Mouse (Mus musculus) liver, embryonic 14.5 days (tissue): ENCODE measurements around the gene Ctss. TPM values are rescaled to one million over a fixed set of nuclear protein-coding genes. Genes with fewer than 3 reads are reported as not detected.

Source experiments
- ATAC-seq: fragments of 200-750 bp; cut with Nextera tagmentation; 2 replicates; pipeline ENCODE4 v1.8.0; 2017; ENCODE audit warnings: moderate number of reproducible peaks, mild to moderate bottlenecking, moderate library complexity; ENCODE audit not compliant: insufficient read depth
- DNase-seq, 3 experiments: peaks; one replicate each; pipeline ENCODE4 v3.0.0-alpha.2; 2012 to 2013; ENCODE audit warnings: low read depth in 3 of 3, low spot score in 3 of 3
- H3K27ac ChIP-seq: fragments of 300-500 bp; sonication (generic); 2 replicates; pipeline ENCODE4 v1.5.1; 2014; ENCODE audit warnings: moderate library complexity, mild to moderate bottlenecking, control low read depth, inconsistent platforms
- H3K27me3 ChIP-seq: fragments of 300-500 bp; sonication (generic); 2 replicates; pipeline ENCODE4 v1.6.1; 2014; ENCODE audit warnings: mild to moderate bottlenecking, low read length, moderate library complexity; ENCODE audit not compliant: control insufficient read depth, insufficient read depth
- H3K36me3 ChIP-seq: fragments of 300-500 bp; sonication (generic); replicated peaks from 2 replicates; pipeline ENCODE4 v1.6.1; 2014; ENCODE audit warnings: low read depth; ENCODE audit not compliant: control insufficient read depth, insufficient read depth
- H3K4me1 ChIP-seq, 2 experiments: fragments of 200-500 bp in 1 of 2; fragments of 300-500 bp in 1 of 2; sonication (generic) in 1 of 2; replicated peaks; 2 replicates each; pipeline ENCODE4 v1.6.1; 2012 to 2014; ENCODE audit warnings: antibody characterized with exemption in 1 of 2, inconsistent platforms in 1 of 2, low read length in 1 of 2; ENCODE audit not compliant: control insufficient read depth in 2 of 2, insufficient read depth in 2 of 2
- H3K4me2 ChIP-seq: fragments of 300-500 bp; sonication (generic); 2 replicates; pipeline ENCODE4 v1.6.1; 2014; ENCODE audit warnings: low read depth, mild to moderate bottlenecking, control low read depth, moderate library complexity
- H3K4me3 ChIP-seq, 2 experiments: fragments of 200-500 bp in 1 of 2; fragments of 300-500 bp in 1 of 2; sonication (generic) in 1 of 2; 2 replicates each; pipeline ENCODE4 v1.5.1; 2012 to 2014; ENCODE audit warnings: low read depth in 2 of 2, low read length in 2 of 2, mild to moderate bottlenecking in 2 of 2, control low read depth in 1 of 2, inconsistent platforms in 1 of 2, moderate library complexity in 1 of 2; ENCODE audit not compliant: insufficient read depth in 1 of 2
- H3K9ac ChIP-seq: fragments of 300-500 bp; sonication (generic); replicated peaks from 2 replicates; pipeline ENCODE4 v1.6.1; 2014; ENCODE audit warnings: mild to moderate bottlenecking, control low read depth, moderate library complexity
- H3K9me3 ChIP-seq: fragments of 300-500 bp; sonication (generic); 2 replicates; pipeline ENCODE4 v1.6.1; 2016; ENCODE audit warnings: low read length, mixed read lengths; ENCODE audit not compliant: control insufficient read depth
- CTCF ChIP-seq: IDR thresholded peaks from 2 replicates; pipeline ENCODE4 v1.5.1; 2016; ENCODE audit warnings: antibody characterized with exemption, low read depth, control low read depth
- EP300 ChIP-seq: IDR thresholded peaks from 2 replicates; pipeline ENCODE4 v1.6.1; 2016; ENCODE audit warnings: antibody characterized with exemption, low read depth
- WGBS: fragments of 180-500 bp; shearing (Covaris S2); extraction: QIAGEN DNeasy Blood & Tissue Kit; methylation state at CpG from one replicate; pipeline ENCODE4 v1.1.7; 2014; ENCODE audit not compliant: insufficient replicate concordance; 5-methylcytosine and 5-hydroxymethylcytosine counted together
- polyA plus RNA-seq, 2 experiments: library from polyadenylated mRNA; depleted of rRNA in 1 of 2; stranded (reverse) in 1 of 2; unstranded in 1 of 2; fragments of >200 nt; fragmentation: Nextera tagmentation in 1 of 2; extraction: Ambion mirVana in 1 of 2; gene quantifications; 2 replicates each; pipeline versions ENCODE4 v1.2.1 to v1.2.3; 2012 to 2014

Gene Ctss
- polyA plus RNA-seq (2012; rRNA removed) (9.8 and 16.1 TPM in 2 replicates), polyA plus RNA-seq (2014; fragmentation: Nextera tagmentation; extraction: Ambion mirVana) (27.1 and 27.7 TPM in 2 replicates)

- Histone ChIP-seq H3K4me1 (peaks cover 8 to 17% of the 10 kb centered on the region in 2 experiments), H3K36me3 (no peaks in the 10 kb centered on the region), H3K27me3 (no peaks in the 10 kb centered on the region), H3K9me3 (no peaks in the 10 kb centered on the region), H3K4me2 (no peak within 1 kb of the TSS), H3K9ac (no peak within 1 kb of the TSS), H3K27ac (no peak within 1 kb of the TSS), H3K4me3 (no peak within 1 kb of the TSS)
- WGBS: 53% methylated on average over 8 of the region's 8 CpGs
- TF ChIP-seq CTCF (no peak), EP300 (no peak)
- DNase-seq (no peak), ATAC-seq (no peak)
These were observed at the start of gene Ctss for GRCm38 (mm10) chr3:95526622-95527211. Gene Ctss (plus strand): TSS chr3:95526786.

DNA sequence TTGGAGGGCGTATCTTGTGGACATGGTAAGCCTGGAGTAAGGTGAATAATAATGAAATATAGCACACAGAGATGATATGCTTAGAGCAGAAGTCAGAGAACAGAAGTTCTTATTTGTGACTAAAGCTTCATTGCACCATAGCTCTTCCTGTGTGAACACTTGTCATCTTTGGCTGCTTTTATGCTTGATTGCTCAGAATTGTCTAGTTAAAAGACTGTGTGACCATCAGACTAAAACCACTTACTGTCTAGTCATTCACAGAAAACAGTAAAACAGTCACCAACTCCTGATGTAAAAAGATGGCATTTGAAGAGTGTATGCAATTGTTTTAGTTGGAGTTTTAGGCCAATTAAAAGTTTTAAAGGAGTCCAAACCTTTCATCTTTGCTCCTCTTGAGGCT, 47.6 kb upstream of the Ctss start:
- no peak for DNase-seq
- H3K4me1 ChIP-seq: no peaks in the 10 kb centered on the region
- no peaks in the 10 kb centered on the region for H3K9me3 ChIP-seq
- TF ChIP-seq CTCF: no peak
- TF ChIP-seq EP300: no peak
- H3K27ac ChIP-seq: no peak overlapping the region
- no peaks in the 10 kb centered on the region for H3K27me3 ChIP-seq
- H3K9ac ChIP-seq: no peak overlapping the region
- no peak for ATAC-seq
- 67% methylated on average over 1 of the region's 1 CpGs for WGBS
- H3K4me3 ChIP-seq: no peak overlapping the region
- H3K36me3 ChIP-seq: peaks cover 33% of the 10 kb centered on the region
- no peak overlapping the region for H3K4me2 ChIP-seq

DNA sequence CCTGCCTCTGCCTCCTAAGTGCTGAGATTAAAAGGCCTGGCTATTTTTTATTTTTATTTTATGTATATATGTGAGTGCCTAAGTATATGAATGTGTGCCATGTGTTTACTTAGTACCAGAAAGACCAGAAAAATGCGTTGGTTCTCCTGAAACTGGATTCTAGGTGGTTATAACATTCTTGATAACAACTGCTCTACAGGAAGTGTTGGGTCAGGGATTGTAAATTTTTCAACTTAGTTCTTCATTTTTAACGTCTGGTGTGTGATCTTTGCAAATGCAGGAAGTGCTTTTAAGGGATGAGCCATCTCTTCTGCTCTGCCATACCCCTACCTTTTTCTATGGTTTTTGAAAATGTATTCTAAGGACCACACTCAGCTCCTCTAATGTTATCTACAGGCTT, 40.2 kb upstream of the Ctss start:
- no peaks in the 10 kb centered on the region for H3K27me3 ChIP-seq
- H3K27ac ChIP-seq: no peak overlapping the region
- no peak overlapping the region for H3K4me2 ChIP-seq
- 39% methylated on average over 2 of the region's 2 CpGs for WGBS
- ATAC-seq: no peak
- no peak overlapping the region for H3K9ac ChIP-seq
- no peak overlapping the region for H3K4me3 ChIP-seq
- no peaks in the 10 kb centered on the region for H3K9me3 ChIP-seq
- H3K36me3 ChIP-seq: peaks cover 51% of the 10 kb centered on the region
- no peak for TF ChIP-seq EP300
- TF ChIP-seq CTCF: no peak
- no peak for DNase-seq
- no peaks in the 10 kb centered on the region for H3K4me1 ChIP-seq

- no peak overlapping the region for H3K4me3 ChIP-seq
- H3K4me2 ChIP-seq: no peak overlapping the region
- ATAC-seq (no peak), DNase-seq (no peak)
- no peak overlapping the region for H3K27ac ChIP-seq
- no peaks in the 10 kb centered on the region for H3K4me1 ChIP-seq
- peaks cover 59% of the 10 kb centered on the region for H3K36me3 ChIP-seq
- no peaks in the 10 kb centered on the region for H3K9me3 ChIP-seq
- no peak for TF ChIP-seq CTCF
- TF ChIP-seq EP300: no peak
- WGBS: 62% methylated on average over 3 of the region's 3 CpGs
- H3K27me3 ChIP-seq: no peaks in the 10 kb centered on the region
- no peak overlapping the region for H3K9ac ChIP-seq
These were observed 37.9 kb upstream of the Ctss start for GRCm38 (mm10) chr3:95488679-95489078.

GRCm38 (mm10) chr3:95490238-95490637, 36.3 kb upstream of the Ctss start:
- H3K36me3 ChIP-seq: peaks cover 68% of the 10 kb centered on the region
- WGBS: 92% methylated on average over 2 of the region's 2 CpGs
- no peak for ATAC-seq

More at GRCm38 (mm10) chr3:95490238-95490637, 36.3 kb upstream of the Ctss start:
- H3K4me3 ChIP-seq: no peak overlapping the region
- no peak for TF ChIP-seq EP300
- TF ChIP-seq CTCF: no peak
- H3K4me2 ChIP-seq: no peak overlapping the region
- H3K9ac ChIP-seq: no peak overlapping the region
- no peak overlapping the region for H3K27ac ChIP-seq
- DNase-seq: no peak
- no peaks in the 10 kb centered on the region for H3K4me1 ChIP-seq
- H3K27me3 ChIP-seq: no peaks in the 10 kb centered on the region
- H3K9me3 ChIP-seq: no peaks in the 10 kb centered on the region
